Mouse (Mus musculus) spleen, postnatal 4 days (tissue): ENCODE data around the gene Ttll2.
"Not testable (repeated sequence)": the region's sequence is repeated elsewhere in the genome, so short reads cannot be mapped to it uniquely, and the experiment has no call there.

ENCODE experiments used
- DNase-seq, 2 experiments: peaks; one replicate each; pipeline ENCODE4 v3.0.0; 2022; ENCODE audit warnings: low spot score in 2 of 2

Ttll2 gene

GRCm38 (mm10) chr17:7360749-7361465 is 8.4 kb upstream of the Ttll2 start:
- DNase-seq, result not testable (repeated sequence)

DNA sequence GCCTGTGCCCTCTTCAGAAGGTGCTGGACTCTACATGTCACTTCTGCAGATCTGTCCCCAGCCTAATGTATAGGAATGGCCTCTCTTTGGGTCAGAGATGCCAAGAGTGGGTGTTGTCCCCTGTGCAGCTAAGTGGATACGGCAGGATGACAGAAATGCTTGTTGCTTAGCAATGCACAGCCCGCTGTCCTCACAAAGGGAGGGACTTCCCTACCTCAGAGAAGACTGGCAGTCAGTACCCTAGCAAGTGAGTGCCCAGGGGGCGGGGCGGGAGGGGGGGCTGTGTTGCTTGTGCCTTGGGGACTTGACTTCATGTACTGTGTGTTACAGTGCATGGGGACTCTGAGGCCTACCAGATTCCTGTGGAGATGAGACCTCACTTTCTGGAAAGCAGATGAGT is 7.3 kb upstream of the Ttll2 start:
- DNase-seq, result not testable (repeated sequence)

GRCm38 (mm10) chr17:7348765-7349164 is 3.7 kb downstream of the Ttll2 start:
- not testable (repeated sequence) for DNase-seq

- DNase-seq, result not testable (repeated sequence)
These were observed 15.1 kb downstream of the Ttll2 start for GRCm38 (mm10) chr17:7337381-7337780.

- DNase-seq, result not testable (repeated sequence)
These were observed 19.8 kb downstream of the Ttll2 start for GRCm38 (mm10) chr17:7332745-7333144.

GRCm38 (mm10) chr17:7326415-7326814 is 26.1 kb downstream of the Ttll2 start:
- DNase-seq, result not testable (repeated sequence)

DNA sequence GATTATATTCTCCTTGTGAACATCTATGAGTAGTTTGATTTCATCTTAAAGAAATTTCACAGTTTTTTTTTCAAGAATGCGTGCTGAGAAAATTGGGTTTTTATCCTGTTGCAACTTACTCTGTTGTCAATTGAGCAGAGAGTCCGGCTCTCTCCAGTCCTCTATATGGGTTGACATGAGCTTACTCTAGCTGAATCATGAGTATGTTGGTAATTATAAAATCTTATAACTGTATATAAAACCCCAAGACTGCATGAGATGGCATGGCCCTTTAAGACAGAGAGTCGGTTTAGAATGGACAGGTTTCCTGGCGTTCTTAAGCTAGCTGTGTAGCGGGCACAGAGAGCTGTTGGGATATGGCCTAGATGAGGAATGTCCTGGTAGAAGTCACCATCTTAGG is 28.1 kb downstream of the Ttll2 start, which contains the start of gene Tcp10a:
TSS of gene Tcp10a (plus strand) at position 301 of the 400 bp plus-strand sequence.
- DNase-seq, result not testable (repeated sequence)

GRCm38 (mm10) chr17:7319789-7320188 is 32.7 kb downstream of the Ttll2 start:
- DNase-seq, result not testable (repeated sequence)

GRCm38 (mm10) chr17:7315693-7316382 is 36.7 kb downstream of the Ttll2 start:
- not testable (repeated sequence) for DNase-seq

- DNase-seq, result not testable (repeated sequence)
These were observed 46.0 kb downstream of the Ttll2 start for GRCm38 (mm10) chr17:7306278-7307196.
